Mouse (Mus musculus) heart, adult 2 months (tissue): Measurements from ENCODE around the gene Slc17a4. TPM values are rescaled to one million over a fixed set of nuclear protein-coding genes. Genes with fewer than 3 reads are reported as not detected.
A peak's percentile ranks its signal among the peaks of the same experiment; 100 is the strongest.

Experiments
- DNase-seq, 2 experiments: peaks; one replicate each; pipeline ENCODE4 v3.0.0; 2021
- H3K27ac ChIP-seq: fragments of 200-600 bp; 2 replicates; pipeline ENCODE4 v1.8.1; 2022
- H3K27me3 ChIP-seq: fragments of 200-500 bp; 2 replicates; pipeline ENCODE4 v1.6.1; 2012; ENCODE audit warnings: mild to moderate bottlenecking, low read length, inconsistent platforms, mixed read lengths; ENCODE audit not compliant: control insufficient read depth, insufficient read depth
- H3K36me3 ChIP-seq: fragments of 200-500 bp; 2 replicates; pipeline ENCODE4 v1.6.1; 2012; ENCODE audit warnings: low read length, inconsistent platforms; ENCODE audit not compliant: control insufficient read depth, insufficient read depth
- H3K4me1 ChIP-seq: fragments of 200-500 bp; 2 replicates; pipeline ENCODE4 v1.6.1; 2011; ENCODE audit warnings: low read length; ENCODE audit not compliant: control insufficient read depth, insufficient read depth
- H3K4me3 ChIP-seq: fragments of 200-600 bp; 2 replicates; pipeline ENCODE4 v1.8.1; 2022
- H3K79me2 ChIP-seq: fragments of 200-500 bp; replicated peaks from 2 replicates; pipeline ENCODE4 v1.6.1; 2012; ENCODE audit warnings: mild to moderate bottlenecking, inconsistent platforms, low read length, moderate library complexity, mixed read lengths; ENCODE audit not compliant: control insufficient read depth, insufficient read depth
- H3K9ac ChIP-seq: fragments of 200-500 bp; 2 replicates; pipeline ENCODE4 v1.6.1; 2012; ENCODE audit warnings: low read depth, mild to moderate bottlenecking, control low read depth, inconsistent platforms, low read length, mixed read lengths
- CTCF ChIP-seq: fragments of 200-600 bp; IDR thresholded peaks from 2 replicates; pipeline ENCODE4 v1.8.1; 2022; ENCODE audit warnings: antibody characterized with exemption, mild to moderate bottlenecking, moderate library complexity
- EP300 ChIP-seq: fragments of 200-500 bp; IDR thresholded peaks from 2 replicates; pipeline ENCODE4 v1.6.1; 2011; ENCODE audit warnings: low read depth, low read length, control low read depth; ENCODE audit not compliant: insufficient read depth
- POLR2A ChIP-seq: fragments of 200-500 bp; IDR thresholded peaks from 2 replicates; pipeline ENCODE4 v1.6.1; 2011; ENCODE audit warnings: mild to moderate bottlenecking, low read depth, low read length, control low read depth; ENCODE audit not compliant: insufficient read depth
- WGBS: fragments of 180-500 bp; shearing (Covaris S2); methylation state at CpG from one replicate; pipeline ENCODE4 v1.1.7; 2018; 5-methylcytosine and 5-hydroxymethylcytosine counted together
- intact Hi-C: fragments of 180-260 bp; cut with DNase I; formaldehyde crosslinking; loops from one replicate; pipeline ENCODE4 v1.15.1; 2025
- polyA plus RNA-seq: library from polyadenylated mRNA; depleted of rRNA; stranded (reverse); fragments of >200 nt; gene quantifications from 2 replicates; pipeline ENCODE4 v1.2.3, GENCODE M21; 2012
- total RNA-seq, 2 experiments: library from RNA; stranded (reverse); gene quantifications; 2 replicates each; pipeline ENCODE4 v1.2.3; 2021

Gene Slc17a4
- total and polyA plus RNA-seq, 3 experiments, result not detected

- Histone ChIP-seq H3K27me3 (no peaks in the 10 kb centered on the region), H3K36me3 (no peaks in the 10 kb centered on the region), H3K27ac (no peak overlapping the region), H3K79me2 (no peaks in the 10 kb centered on the region), H3K4me1 (no peaks in the 10 kb centered on the region), H3K4me3 (no peak overlapping the region), H3K9ac (no peak overlapping the region)
- DNase-seq, result no peak
- intact Hi-C loops, result no loop called here
- 66% methylated on average over 3 of the region's 3 CpGs for WGBS
- no peak for TF ChIP-seq CTCF
- TF ChIP-seq EP300, result no peak
- TF ChIP-seq POLR2A, result no peak
Observed at GRCm38 (mm10) chr13:23887026-23887725, 27.6 kb downstream of the Slc17a4 start.

GRCm38 (mm10) chr13:23885540-23885939 lies 29.3 kb downstream of the Slc17a4 start:
- H3K4me3 ChIP-seq, result no peak overlapping the region
- intact Hi-C loops, result loop anchor here (2.0 kb wide), 1 partner anchor 53 kb away; no protein-coding TSS in a partner anchor
- no peaks in the 10 kb centered on the region for H3K27me3 ChIP-seq
- DNase-seq, result peak in 1 of 2 experiments; percentile 5
- H3K79me2 ChIP-seq, result no peaks in the 10 kb centered on the region
- H3K36me3 ChIP-seq, result no peaks in the 10 kb centered on the region
- H3K9ac ChIP-seq, result no peak overlapping the region
- peak; percentile 51 for TF ChIP-seq CTCF
- TF ChIP-seq POLR2A, result no peak
- no peak overlapping the region for H3K27ac ChIP-seq
- WGBS, result 32% methylated on average over 2 of the region's 2 CpGs
- H3K4me1 ChIP-seq, result no peaks in the 10 kb centered on the region

GRCm38 (mm10) chr13:23879636-23880035 lies 35.2 kb downstream of the Slc17a4 start:
- no peak for TF ChIP-seq EP300
- TF ChIP-seq POLR2A, result no peak
- no peak for TF ChIP-seq CTCF
- no peak overlapping the region for H3K27ac ChIP-seq
- H3K79me2 ChIP-seq, result no peaks in the 10 kb centered on the region
- 74% methylated on average over 5 of the region's 5 CpGs for whole genome bisulfite sequencing
- H3K27me3 ChIP-seq, result no peaks in the 10 kb centered on the region
- no peaks in the 10 kb centered on the region for H3K36me3 ChIP-seq
- H3K9ac ChIP-seq, result no peak overlapping the region
- intact Hi-C loops, result no loop called here
- no peak overlapping the region for H3K4me3 ChIP-seq
- no peaks in the 10 kb centered on the region for H3K4me1 ChIP-seq
- no peak for DNase-seq

GRCm38 (mm10) chr13:23879106-23879505 lies 35.7 kb downstream of the Slc17a4 start:
- 69% methylated on average over 3 of the region's 3 CpGs for WGBS

GRCm38 (mm10) chr13:23873141-23873540 lies 41.7 kb downstream of the Slc17a4 start:
- Histone ChIP-seq H3K4me3 (no peak overlapping the region), H3K27ac (no peak overlapping the region), H3K79me2 (no peaks in the 10 kb centered on the region), H3K27me3 (no peaks in the 10 kb centered on the region), H3K9ac (no peak overlapping the region), H3K4me1 (no peaks in the 10 kb centered on the region), H3K36me3 (no peaks in the 10 kb centered on the region)
- no peak for DNase-seq
- intact Hi-C loops, result no loop called here
- WGBS, result 74% methylated on average over 5 of the region's 5 CpGs
- TF ChIP-seq EP300 (no peak), CTCF (no peak), POLR2A (no peak)

More at GRCm38 (mm10) chr13:23879106-23879505, 35.7 kb downstream of the Slc17a4 start:
- no peak for DNase-seq
- Histone ChIP-seq H3K9ac (no peak overlapping the region), H3K79me2 (no peaks in the 10 kb centered on the region), H3K4me1 (no peaks in the 10 kb centered on the region), H3K27ac (no peak overlapping the region), H3K4me3 (no peak overlapping the region), H3K36me3 (no peaks in the 10 kb centered on the region), H3K27me3 (no peaks in the 10 kb centered on the region)
- no peak for TF ChIP-seq CTCF
- intact Hi-C loops, result no loop called here

GRCm38 (mm10) chr13:23869996-23870395 lies 44.8 kb downstream of the Slc17a4 start:
- intact Hi-C loops, result no loop called here
- TF ChIP-seq POLR2A (no peak), CTCF (no peak), EP300 (no peak)
- H3K4me3 ChIP-seq, result no peak overlapping the region
- H3K27ac ChIP-seq, result no peak overlapping the region
- H3K36me3 ChIP-seq, result no peaks in the 10 kb centered on the region
- no peak overlapping the region for H3K9ac ChIP-seq
- no peaks in the 10 kb centered on the region for H3K79me2 ChIP-seq
- no peaks in the 10 kb centered on the region for H3K27me3 ChIP-seq
- DNase-seq, result no peak
- WGBS, result 62% methylated on average over 3 of the region's 3 CpGs
- peaks cover 1% of the 10 kb centered on the region; the same call in 1 of the 2 replicates for H3K4me1 ChIP-seq
